Mouse (Mus musculus) subcutaneous adipose tissue, adult 2 months (tissue): ENCODE data around the gene Chil1. TPM values are rescaled to one million over a fixed set of nuclear protein-coding genes. Genes with fewer than 3 reads are reported as not detected.

Source experiments
- polyA plus RNA-seq: library from polyadenylated mRNA; depleted of rRNA; stranded (reverse); fragments of >200 nt; gene quantifications from 2 replicates; pipeline ENCODE4 v1.2.3, GENCODE M21; 2012; ENCODE audit warnings: low replicate concordance; rRNA removed

Gene Chil1
- polyA plus RNA-seq = 0.89 and 3.3 TPM in 2 replicates

DNA sequence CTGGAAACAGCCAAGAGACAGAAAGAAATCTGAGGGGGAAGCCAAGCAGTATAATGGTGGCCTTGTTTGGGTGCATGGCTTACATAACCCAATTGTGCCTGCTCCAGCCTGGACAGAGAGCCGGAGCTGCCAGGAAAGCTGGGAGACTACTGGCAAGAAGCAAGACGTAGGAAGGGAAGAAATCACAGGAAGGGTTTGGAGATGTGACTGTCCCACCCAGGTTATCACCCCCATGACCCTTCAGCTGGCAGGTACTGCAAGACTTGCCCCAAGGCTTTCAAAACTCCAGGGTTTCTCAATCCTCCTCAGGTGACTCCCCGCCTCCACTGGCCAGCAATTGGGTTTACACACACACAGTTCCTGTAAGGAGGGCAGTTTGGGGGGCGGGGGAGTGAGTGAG, at the start of gene Chil1:
Gene Chil1, plus strand, starts transcription at position 152 of the 400 bp plus-strand sequence.

DNA sequence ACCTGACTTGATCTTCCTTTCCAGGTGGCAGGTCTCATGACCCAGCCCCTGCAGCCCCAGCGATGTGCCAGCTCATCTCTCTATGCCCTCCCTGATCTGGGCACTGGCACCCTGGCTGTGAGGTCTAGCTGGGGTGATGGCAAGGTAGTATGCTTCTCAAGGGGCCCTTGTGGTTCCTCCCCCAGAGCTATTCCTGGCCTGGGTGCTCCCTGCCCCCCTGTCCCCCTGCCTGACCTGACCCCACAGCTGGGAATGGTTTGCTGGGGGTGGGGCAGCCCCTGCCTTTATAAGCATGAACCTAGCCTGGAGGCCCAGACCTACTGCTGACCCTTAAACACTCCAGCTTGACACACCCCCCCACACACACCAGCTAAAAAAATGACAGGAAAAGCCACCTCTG, 11.2 kb downstream of the Chil1 start, which contains the start of gene Mybph:
Gene Mybph, plus strand, starts transcription at position 323 of the 400 bp plus-strand sequence.

DNA sequence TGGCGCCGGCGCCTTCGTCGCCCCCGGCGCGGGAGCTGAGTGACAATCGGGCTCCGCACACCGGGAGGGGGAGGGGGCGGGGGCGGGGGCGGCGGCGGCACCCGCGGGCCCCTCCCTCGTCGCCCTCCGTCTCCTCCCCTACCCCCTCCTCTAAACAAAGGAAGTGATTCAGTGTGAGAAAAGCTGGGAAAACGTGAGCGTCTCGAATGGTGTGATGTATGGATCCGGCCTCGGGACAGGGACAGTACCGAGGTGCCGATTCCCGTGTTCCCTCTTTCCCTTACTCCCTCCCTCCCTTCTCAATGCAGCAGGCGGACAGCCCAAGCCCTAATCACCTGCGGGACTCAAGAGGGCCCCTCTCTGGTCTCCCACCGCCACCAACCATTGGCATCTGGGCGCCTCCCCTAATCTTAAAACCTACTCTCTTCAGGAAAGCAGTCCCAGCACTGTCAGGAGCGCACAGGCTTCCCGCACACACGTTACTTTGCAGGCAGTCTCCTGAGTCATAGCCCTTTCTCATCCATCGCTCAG, 53.5 kb downstream of the Chil1 start, which contains the start of gene Adora1:
Gene Adora1, minus strand, starts transcription at position 41 of the 531 bp plus-strand sequence.

Other genes with a start within 250 kb of the Chil1 start
- gene Fmod, start 144.9 kb upstream of the Chil1 start, polyA plus RNA-seq = 8.9 and 14.8 TPM in 2 replicates
- gene Btg2, start 103.1 kb upstream of the Chil1 start, polyA plus RNA-seq = 46.0 and 55.4 TPM in 2 replicates
- gene Chit1, start 70.9 kb upstream of the Chil1 start, polyA plus RNA-seq = not detected in 2 replicates
- gene Mybph, start 11.3 kb downstream of the Chil1 start, polyA plus RNA-seq = 0.12 and 0.37 TPM in 2 replicates
- 36.5 and 95.7 TPM in 2 replicates for gene Adora1, start 53.3 kb downstream of the Chil1 start, polyA plus RNA-seq
- gene Myog, start 107.8 kb downstream of the Chil1 start, polyA plus RNA-seq = not detected in 2 replicates
- gene Ppfia4, start 150.8 kb downstream of the Chil1 start, polyA plus RNA-seq = 5.2 and 14.4 TPM in 2 replicates
- 52.0 and 84.6 TPM in 2 replicates for gene Tmem183a, start 179.8 kb downstream of the Chil1 start, polyA plus RNA-seq
- not detected in 2 replicates for gene 4933406M09Rik, start 203.8 kb downstream of the Chil1 start, polyA plus RNA-seq
- 58.7 and 118 TPM in 2 replicates for gene Cyb5r1, start 223.4 kb downstream of the Chil1 start, polyA plus RNA-seq
- 122 and 148 TPM in 2 replicates for gene Adipor1, start 233.2 kb downstream of the Chil1 start, polyA plus RNA-seq